25 mouse cellular contexts compared by ENCODE assay signal in genomic region chr2:107301886-107302285, GRCm38 (mm10). TPM values are rescaled to one million over a fixed set of nuclear protein-coding genes. Genes with fewer than 3 reads are reported as not detected.
A peak's percentile ranks its signal among the peaks of the same experiment; 100 is the strongest.
DNase-seq lines count a peak whose midpoint lies in the region; ATAC-seq and TF ChIP-seq lines count a peak whose summit lies in the region.
"Had no signal": no experiment of that assay in that cellular context is flagged by ENCODE, and none has a peak within 500 bp of the region (broad histone marks: within the 10 kb centered on the region; RNA-seq: fewer than 3 reads in every experiment).

No protein-coding gene starts in this region.

- no peaks in the 10 kb centered on the region for H3K36me3 ChIP-seq in G1E (replicated peaks)
- no peaks in the 10 kb centered on the region for H3K36me3 ChIP-seq in hindbrain, embryonic 13.5 days
- no peaks in the 10 kb centered on the region for H3K36me3 ChIP-seq in limb, embryonic 10.5 days
- H3K36me3 ChIP-seq: embryonic facial prominence, embryonic 12.5 days; embryonic facial prominence, embryonic 15.5 days; heart, embryonic 12.5 days; heart, embryonic 15.5 days; hindbrain, embryonic 15.5 days had no signal

- no peak for DNase-seq in G1E (ENCODE audit: low spot score)
- no peak for DNase-seq in B cell, adult 2 months
- no peak for DNase-seq in limb, embryonic 10.5 days (ENCODE audit: low spot score)
- DNase-seq: adrenal gland, adult 2 months; adrenal gland, postnatal 14 days; cerebellum, adult 11 months; cerebellum, adult 2 months; cerebellum, postnatal 10 days; cerebellum, postnatal 36 days; forebrain, postnatal 0 days; gastrocnemius, adult 2 months; gastrocnemius, postnatal 14 days; heart, adult 18-20 months; heart, postnatal 10 days; heart, postnatal 36 days had no signal

- no peaks in the 10 kb centered on the region for H3K9me3 ChIP-seq in G1E (replicated peaks)
- H3K9me3 ChIP-seq in hindbrain, embryonic 13.5 days, result no peaks in the 10 kb centered on the region
- H3K9me3 ChIP-seq in limb, embryonic 10.5 days (replicated peaks), result no peaks in the 10 kb centered on the region
- H3K9me3 ChIP-seq: embryonic facial prominence, embryonic 12.5 days; embryonic facial prominence, embryonic 15.5 days; heart, embryonic 12.5 days; heart, embryonic 15.5 days; hindbrain, embryonic 15.5 days had no signal

- H3K4me3 ChIP-seq in G1E (ENCODE audit: low read depth, low read length), result no peak overlapping the region
- H3K4me3 ChIP-seq in hindbrain, embryonic 13.5 days, result no peak overlapping the region
- H3K4me3 ChIP-seq in limb, embryonic 10.5 days, result no peak overlapping the region
- H3K4me3 ChIP-seq: embryonic facial prominence, embryonic 12.5 days; embryonic facial prominence, embryonic 15.5 days; gastrocnemius, adult 2 months; heart, embryonic 12.5 days; heart, embryonic 15.5 days; hindbrain, embryonic 15.5 days had no signal

- no peak overlapping the region for H3K4me2 ChIP-seq in hindbrain, embryonic 13.5 days
- H3K4me2 ChIP-seq: embryonic facial prominence, embryonic 12.5 days; embryonic facial prominence, embryonic 15.5 days; heart, embryonic 12.5 days; heart, embryonic 15.5 days; hindbrain, embryonic 15.5 days had no signal

- no peaks in the 10 kb centered on the region for H3K27me3 ChIP-seq in G1E (ENCODE audit: insufficient read depth, low read length)
- no peaks in the 10 kb centered on the region for H3K27me3 ChIP-seq in hindbrain, embryonic 13.5 days
- no peaks in the 10 kb centered on the region for H3K27me3 ChIP-seq in limb, embryonic 10.5 days (ENCODE audit: low read depth, poor library complexity, severe bottlenecking)
- H3K27me3 ChIP-seq: embryonic facial prominence, embryonic 12.5 days; embryonic facial prominence, embryonic 15.5 days; heart, embryonic 12.5 days; heart, embryonic 15.5 days; hindbrain, embryonic 15.5 days had no signal

- WGBS in hindbrain, embryonic 13.5 days, result 93% methylated on average over 4 of the region's 4 CpGs
- 92% methylated on average over 4 of the region's 4 CpGs for WGBS in limb, embryonic 10.5 days

- H3K4me1 ChIP-seq in G1E (ENCODE audit: insufficient read depth, low read depth, low read length), result no peaks in the 10 kb centered on the region
- H3K4me1 ChIP-seq in hindbrain, embryonic 13.5 days (replicated peaks), result no peaks in the 10 kb centered on the region
- H3K4me1 ChIP-seq in limb, embryonic 10.5 days, result no peaks in the 10 kb centered on the region
- H3K4me1 ChIP-seq: embryonic facial prominence, embryonic 12.5 days; embryonic facial prominence, embryonic 15.5 days had no signal

- no peak overlapping the region for H3K9ac ChIP-seq in hindbrain, embryonic 13.5 days
- H3K9ac ChIP-seq: embryonic facial prominence, embryonic 12.5 days; embryonic facial prominence, embryonic 15.5 days; forebrain, postnatal 0 days; heart, embryonic 12.5 days; heart, embryonic 15.5 days; hindbrain, embryonic 15.5 days had no signal

- peak; percentile 22; the same call in 1 of the 2 replicates for ATAC-seq in G1E (ENCODE audit: extremely low read depth, insufficient number of reproducible peaks, low FRiP score, poor library complexity, severe bottlenecking)
- ATAC-seq in granulocyte monocyte progenitor cell, adult 5-6 weeks (replicated peaks; ENCODE audit: poor library complexity, severe bottlenecking), result peak; percentile 52
- peak; percentile 78 for ATAC-seq in megakaryocyte progenitor cell, adult 5-6 weeks (replicated peaks; ENCODE audit: poor library complexity)
- no peak for ATAC-seq in hindbrain, embryonic 13.5 days (ENCODE audit: low FRiP score)
- ATAC-seq: forebrain, embryonic 14.5 days; forebrain, postnatal 0 days; intestine, postnatal 0 days had no signal

- no peak overlapping the region for H3K27ac ChIP-seq in hindbrain, embryonic 13.5 days
- H3K27ac ChIP-seq in limb, embryonic 10.5 days, result no peak overlapping the region
- H3K27ac ChIP-seq: embryonic facial prominence, embryonic 12.5 days; embryonic facial prominence, embryonic 15.5 days; gastrocnemius, adult 2 months; hindbrain, embryonic 15.5 days had no signal

- TF ChIP-seq CTCF in G1E (IDR thresholded peaks at IDR 0.05; ENCODE audit: low read depth, low read length), result no peak

RNA-seq across cellular contexts. Expression of gene Kcna4, which starts 11.4 kb away (rescaled TPM):
- total RNA-seq in G1E (2014; fragmentation: Nextera tagmentation) (not detected in 2 replicates), G1E (2017) (under 0.01 and 0.11 TPM in 2 replicates)
- not detected in 2 replicates for polyA plus RNA-seq in G1E (2012)
- total RNA-seq in granulocyte monocyte progenitor cell, adult 5-6 weeks (2014; fragmentation: Nextera tagmentation), result not detected in 2 replicates
- not detected in 2 replicates for total RNA-seq in granulocyte monocyte progenitor cell, adult 5-6 weeks (2017)
- not detected in 2 replicates for total RNA-seq in megakaryocyte progenitor cell, adult 5-6 weeks (2015)
- not detected in 2 replicates for total RNA-seq in megakaryocyte progenitor cell, adult 5-6 weeks (2017)
- 7.2 and 7.7 TPM in 2 replicates for polyA plus RNA-seq in hindbrain, embryonic 13.5 days (2015; fragmentation: Nextera tagmentation; extraction: Ambion mirVana)
- 0.05 and 0.06 TPM in 2 replicates for polyA plus RNA-seq in limb, embryonic 10.5 days (2016; fragmentation: Nextera tagmentation; extraction: Ambion mirVana)
- total RNA-seq: gastrocnemius, adult 2 months had no signal
- polyA plus RNA-seq: adrenal gland, adult 2 months had no signal
